Mouse (Mus musculus) thymus, adult 18-20 months (tissue): ENCODE data around the gene Synj2.

Experiments used
- DNase-seq, 2 experiments: peaks; one replicate each; pipeline ENCODE4 v3.0.0; 2022; ENCODE audit warnings: mixed read lengths in 2 of 2

Synj2 gene

DNA sequence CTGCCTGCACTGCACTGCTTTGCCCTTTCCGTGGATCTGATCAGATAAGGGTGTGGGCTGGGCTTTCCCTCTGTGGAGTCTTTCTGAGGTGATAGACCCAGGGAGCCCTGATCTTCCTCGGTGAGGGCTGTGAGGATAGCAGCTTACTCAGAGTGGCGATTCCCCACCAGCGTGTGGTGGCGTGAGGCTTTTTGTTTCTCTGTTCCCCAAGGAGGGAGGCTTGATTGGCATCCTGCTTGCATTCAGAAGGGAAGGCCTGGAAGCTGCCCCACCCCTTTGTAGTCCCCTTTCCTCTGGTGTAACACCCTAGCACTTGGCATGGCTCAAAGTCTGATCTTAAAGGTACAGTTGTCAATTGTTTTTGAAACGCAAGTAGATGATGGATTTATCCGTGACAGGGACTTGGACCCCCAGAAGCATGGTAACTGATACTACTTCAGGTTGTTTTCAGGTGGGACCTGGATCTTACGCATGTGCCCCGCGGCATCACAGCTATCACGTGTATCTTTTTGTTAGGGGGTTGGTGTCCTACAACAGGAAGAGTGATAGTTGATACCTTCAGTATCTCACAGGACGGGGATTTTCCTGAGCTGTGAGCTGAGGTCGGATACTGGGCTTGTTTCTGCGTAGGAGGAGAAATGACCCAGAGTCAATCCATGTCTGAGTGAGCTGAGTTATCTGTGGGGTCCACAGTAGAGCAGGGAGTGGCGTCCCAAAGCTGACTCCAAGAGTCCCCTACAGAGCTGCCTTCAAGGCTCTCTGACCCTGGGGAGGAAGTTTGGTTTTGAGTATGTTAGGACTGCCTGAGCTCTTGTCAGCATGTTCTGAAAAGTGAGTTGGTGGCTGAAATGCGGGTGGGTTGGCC lies 36.2 kb downstream of the Synj2 start:
- DNase-seq: no peak

DNA sequence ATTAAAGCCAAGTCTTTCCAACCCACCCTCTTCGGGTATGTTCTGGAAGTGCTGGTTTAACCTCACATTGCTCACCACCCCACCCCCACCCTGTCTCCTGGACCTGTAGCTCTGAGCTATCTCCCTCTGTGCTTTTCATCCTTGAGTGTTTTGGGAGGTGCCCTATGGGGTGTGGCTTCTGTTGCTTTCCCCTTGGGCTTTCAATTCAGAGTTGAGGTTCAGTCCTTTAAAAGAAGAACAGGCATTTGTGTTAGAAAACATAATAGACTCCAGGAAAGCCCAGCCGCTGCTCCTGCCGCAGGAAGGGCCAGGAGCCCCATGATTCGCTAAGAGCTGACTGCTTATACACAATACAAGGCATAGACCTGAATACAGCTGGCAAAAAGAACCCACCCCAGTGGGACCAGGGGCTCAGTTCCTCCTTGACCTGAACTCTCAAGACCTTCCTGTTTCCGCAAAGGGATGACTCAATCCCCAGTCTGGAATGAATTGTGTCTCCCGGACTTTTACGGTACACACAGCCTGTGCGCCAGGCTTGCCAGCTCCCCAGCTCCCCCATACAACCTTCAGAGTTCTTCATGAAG lies 36.9 kb downstream of the Synj2 start:
- no peak for DNase-seq

DNA sequence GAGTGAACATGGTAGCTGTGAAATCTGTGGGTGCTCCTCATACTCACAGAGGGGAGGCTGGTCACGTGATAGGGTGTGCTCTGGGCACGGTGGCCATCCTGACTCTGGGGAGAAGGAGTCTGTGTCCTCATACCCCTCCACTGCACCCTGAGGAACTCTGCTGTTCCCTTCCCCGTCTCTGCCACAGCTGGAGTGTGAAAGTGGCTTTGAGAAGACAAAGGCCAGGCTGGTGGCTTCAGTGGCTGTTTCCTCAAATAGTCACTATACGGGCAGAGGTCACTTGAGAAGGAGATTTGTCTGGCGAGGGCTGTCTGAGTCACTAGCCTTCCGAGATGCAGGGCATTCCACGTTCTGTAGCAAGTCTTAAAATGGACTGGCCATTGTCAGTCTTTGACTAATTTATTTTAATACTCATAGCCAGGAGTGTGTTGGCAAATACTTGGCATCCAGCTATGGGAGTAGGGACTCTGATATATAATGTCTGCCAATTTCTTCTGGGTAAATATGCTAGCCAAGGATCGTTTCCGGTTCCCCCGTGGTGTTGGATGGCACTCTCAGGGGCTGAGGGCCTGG lies 37.5 kb downstream of the Synj2 start:
- DNase-seq: no peak

DNA sequence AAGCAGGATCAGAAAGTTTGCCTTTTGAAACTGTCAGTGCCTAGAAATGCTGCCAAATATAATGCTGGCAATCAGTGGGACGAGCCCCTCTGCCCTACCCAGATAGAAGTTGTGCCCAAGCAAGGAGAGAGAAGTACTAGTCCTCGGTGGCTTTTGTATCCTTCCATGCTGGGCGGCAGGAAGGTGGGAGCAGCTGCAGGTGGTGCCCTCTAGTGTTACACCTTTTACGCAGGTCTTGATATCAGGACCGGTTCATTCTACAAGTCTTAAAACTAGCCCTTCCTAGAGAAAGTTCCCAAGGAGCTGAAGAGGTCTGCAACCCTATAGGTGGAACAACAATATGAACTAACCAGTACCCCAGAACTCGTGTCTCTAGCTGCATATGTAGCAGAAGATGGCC lies 39.8 kb downstream of the Synj2 start:
- DNase-seq: peak in 1 of 2 experiments; percentile 28

DNA sequence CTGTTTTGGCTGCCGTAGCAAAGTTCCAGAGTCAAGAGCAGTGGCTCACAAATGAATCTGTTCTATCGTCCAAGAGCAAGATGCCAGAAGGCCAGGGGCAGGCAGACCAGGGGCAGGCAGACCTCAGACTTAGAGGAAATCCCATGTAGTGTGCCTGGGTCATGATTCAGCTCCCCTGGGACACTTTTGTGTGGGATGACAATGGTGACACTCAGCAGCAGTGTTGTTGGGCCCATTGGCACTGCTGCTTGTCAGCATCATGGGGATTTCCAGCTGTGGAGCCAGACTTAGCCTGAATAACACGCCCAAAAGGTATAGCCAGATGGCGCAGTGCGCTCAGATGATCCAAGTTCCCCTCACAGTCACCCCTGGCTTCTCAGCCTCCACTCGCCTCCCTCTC lies 42.1 kb downstream of the Synj2 start:
- DNase-seq: no peak

DNA sequence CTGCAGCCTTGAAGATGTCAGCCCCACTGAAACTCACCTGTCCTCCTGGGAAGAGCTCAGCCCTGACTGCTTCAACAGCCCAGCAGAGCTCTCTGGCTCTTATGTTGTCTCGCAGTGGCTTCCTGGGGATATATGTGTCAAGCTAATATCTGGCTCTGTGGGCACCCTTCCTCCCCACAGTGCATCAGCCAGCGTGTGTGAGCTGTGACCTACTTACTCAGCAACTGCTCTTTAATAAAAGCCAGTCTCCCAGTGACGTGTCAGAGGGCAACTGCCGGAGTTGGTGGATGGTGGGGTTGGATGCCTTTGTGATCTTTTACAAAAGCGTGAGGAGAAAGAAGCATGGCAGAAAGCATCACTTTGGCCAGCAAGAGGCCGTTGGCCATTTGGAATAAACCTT lies 42.8 kb downstream of the Synj2 start:
- DNase-seq: no peak

DNA sequence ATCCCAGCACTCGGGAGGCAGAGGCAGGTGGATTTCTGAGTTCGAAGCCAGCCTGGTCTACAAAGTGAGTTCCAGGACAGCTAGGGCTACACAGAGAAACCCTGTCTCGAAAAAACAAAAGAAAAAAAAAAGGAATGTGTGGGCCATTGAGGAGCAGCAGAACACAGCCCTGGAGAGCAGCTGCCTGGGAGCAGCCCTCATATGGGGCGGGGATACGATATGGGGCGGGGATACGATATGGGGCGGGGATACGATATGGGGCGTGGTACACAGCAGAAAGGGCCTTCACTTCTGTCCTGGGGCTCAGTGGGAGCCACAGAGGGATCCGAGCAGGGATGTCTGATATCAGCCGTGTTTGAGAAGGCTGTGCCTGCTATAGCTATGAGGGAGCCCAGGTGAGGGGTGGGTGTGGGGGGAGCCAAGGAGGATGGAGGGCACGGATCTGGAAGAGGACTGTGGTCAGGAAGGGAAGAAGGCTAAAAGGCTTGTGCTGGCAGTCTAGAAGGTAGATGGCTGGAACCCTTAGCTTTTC lies 43.7 kb downstream of the Synj2 start:
- DNase-seq: no peak

DNA sequence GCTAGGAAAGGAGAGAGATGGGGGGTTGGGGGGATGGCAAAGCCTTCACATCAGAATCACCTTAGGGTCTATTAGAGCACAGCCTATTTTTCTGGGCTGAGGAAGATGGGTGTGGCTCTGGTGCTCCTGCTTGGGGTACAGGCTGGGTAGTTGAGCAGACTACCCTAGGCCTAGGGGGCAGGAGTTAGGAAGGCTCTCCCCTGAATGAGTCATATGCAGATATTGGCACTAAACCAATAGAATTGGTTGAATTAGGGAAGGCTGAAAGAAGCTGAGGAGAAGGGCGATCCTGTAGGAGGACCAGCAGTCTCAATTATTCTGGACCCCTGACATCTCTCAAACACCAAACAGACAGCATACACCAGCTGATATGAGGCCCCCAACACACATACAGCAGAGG lies 44.2 kb downstream of the Synj2 start:
- DNase-seq: no peak

DNA sequence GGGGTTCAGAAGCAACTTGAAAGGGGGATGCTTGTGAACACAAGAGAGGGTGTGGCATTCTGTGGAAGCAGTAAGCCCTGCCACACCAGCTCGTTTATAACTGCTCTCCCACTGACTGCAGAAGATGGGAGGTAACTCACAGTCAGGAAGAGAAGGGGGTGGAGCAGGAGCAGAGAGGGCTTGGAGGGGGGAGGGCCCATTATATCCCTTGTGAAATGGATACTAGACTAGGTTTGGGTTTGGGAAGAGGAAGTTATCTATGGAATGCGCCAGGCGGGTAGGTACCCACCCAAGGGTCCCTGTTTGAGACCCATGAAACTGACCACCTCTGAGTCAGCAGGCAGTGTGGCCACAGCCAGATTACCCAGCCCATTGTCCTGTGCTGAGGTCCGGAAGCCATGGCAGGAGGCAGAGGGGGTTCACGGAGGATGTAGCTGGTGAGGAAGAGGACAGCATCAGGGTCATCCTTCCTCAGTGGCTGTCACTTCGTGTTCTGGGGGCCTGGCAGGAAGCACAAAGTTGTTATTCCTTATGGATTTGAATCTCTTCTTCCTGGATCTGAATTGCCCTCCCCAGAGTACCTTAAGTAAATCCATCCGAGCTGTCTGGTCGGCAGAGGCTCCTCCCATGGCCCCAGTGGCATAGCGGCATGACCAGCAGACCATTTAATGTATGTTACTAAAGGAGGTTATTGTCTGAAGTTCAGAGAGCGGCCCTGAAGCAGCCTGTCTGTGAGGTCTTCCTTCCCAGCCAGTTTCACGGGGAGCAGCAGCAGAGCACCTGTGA lies 46.4 kb downstream of the Synj2 start:
- no peak for DNase-seq

DNA sequence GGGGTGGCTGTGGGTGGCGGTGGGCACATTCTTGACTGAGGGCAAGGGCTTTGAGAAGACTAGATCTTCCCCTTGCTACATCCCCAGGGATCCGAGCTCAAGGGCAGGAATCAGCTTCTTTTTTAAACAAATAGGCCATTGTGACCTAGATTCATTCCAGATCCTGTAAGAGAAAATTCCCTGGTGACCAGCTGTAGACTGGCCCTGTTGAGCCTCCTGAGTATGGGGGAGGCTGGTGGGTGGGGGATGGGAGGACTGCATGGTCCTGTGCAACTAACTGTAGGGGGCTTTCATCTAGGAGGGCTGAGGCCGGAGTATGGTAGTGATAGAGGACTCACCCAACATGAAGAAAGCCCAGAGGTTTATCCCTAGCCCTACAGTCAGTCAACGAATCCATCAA lies 47.0 kb downstream of the Synj2 start:
- no peak for DNase-seq

DNA sequence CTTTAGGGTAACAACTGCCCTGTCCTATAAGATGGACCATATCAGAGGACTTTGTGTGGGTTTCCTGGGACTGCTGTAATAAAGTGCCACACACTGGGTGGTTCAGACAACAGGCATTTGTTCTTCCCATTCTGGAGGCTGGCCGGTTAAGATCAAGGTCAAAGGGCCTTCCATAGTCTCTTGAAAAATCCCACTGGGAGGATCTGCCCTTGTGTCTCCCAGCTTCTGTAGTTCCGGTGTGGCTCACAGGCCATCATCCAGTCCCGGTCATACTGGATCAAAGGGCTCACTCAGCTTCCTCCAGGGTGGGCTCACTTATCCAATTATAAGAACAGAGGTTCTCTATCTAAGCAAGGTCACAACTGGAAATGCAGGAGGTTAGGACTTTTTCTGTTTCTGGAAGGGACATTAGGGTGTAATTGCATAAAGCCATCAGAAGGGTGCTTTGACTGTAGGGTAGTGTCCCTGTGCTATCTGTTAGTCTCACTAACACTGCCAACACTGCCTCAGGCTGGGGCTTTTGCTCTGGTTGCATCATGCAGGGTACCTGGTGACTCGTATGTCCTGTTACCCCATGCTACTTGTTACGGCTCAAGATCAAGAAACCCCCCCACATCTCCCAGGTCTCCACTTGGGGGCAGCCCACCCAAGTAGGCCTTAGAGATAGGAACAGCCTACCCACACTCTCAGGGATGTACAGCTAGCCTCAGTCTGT lies 51.9 kb downstream of the Synj2 start:
- DNase-seq: no peak

DNA sequence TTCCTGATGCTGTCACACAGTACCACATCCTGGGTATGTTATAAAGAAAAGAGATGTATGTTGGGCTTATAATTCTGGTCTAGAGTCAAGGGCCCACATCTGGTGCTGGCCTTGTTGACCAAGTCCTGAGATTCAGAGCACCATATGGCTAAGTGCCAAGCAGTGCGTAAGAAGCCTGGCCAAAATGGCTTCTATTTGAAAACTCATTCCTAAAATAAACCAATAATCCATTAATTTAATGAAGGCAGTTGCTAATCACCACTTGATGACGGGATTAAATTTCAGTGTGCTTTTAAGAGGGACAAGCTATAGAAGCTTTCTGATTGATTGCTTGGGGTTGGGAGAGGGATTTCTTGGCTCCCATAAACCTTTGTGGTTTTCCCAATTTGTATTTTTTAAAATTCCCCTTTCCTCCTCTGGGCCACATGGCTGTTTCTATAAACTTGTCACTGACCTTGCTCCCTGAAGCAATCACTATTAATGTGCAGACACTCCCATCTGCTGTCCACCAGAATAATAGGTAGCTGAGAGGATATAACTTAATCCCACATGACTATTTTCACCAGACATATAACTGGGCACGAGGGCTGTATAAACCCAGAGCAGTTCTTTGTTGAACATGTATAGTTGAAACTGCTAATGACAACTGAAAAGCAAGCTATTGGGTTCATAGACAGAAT lies 52.6 kb downstream of the Synj2 start:
- no peak for DNase-seq

DNA sequence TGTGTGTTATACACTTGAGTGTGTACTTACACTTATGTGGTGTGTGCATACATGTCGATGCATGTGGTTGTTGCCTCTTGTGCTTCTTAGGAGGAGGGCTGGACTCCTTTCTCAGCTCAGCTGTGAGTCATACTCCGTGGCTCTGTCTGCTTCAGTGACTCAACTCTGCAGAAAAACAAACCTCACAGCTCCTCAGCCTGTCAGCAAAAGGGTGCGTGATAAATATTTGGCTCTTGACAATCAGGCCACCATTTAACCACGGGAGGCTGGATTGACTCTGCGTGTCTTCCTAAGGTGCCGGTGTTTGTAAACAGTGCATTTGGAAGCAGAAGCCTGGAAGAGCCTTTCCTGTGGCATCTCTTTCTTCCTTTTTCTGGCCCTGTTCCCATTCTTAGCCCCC lies 53.5 kb downstream of the Synj2 start:
- no peak for DNase-seq

DNA sequence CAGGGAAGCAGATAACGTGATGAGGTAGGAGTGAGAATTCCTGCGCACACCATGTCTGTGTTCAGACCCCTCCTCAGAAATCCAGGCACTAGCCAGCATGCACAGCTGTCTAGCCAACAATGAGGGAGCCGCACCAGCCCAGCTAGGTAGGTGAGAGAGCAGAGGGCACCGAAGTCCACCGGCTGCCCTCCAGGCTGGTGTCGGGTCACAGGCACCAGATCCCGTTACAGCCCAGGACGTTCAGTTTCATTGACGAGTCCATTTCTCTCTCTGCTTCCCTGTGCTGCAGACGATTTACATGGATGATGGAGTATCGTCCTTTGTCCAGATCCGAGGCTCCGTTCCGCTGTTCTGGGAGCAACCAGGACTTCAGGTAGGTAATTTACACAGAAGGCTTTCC lies 55.5 kb downstream of the Synj2 start:
- DNase-seq: no peak

DNA sequence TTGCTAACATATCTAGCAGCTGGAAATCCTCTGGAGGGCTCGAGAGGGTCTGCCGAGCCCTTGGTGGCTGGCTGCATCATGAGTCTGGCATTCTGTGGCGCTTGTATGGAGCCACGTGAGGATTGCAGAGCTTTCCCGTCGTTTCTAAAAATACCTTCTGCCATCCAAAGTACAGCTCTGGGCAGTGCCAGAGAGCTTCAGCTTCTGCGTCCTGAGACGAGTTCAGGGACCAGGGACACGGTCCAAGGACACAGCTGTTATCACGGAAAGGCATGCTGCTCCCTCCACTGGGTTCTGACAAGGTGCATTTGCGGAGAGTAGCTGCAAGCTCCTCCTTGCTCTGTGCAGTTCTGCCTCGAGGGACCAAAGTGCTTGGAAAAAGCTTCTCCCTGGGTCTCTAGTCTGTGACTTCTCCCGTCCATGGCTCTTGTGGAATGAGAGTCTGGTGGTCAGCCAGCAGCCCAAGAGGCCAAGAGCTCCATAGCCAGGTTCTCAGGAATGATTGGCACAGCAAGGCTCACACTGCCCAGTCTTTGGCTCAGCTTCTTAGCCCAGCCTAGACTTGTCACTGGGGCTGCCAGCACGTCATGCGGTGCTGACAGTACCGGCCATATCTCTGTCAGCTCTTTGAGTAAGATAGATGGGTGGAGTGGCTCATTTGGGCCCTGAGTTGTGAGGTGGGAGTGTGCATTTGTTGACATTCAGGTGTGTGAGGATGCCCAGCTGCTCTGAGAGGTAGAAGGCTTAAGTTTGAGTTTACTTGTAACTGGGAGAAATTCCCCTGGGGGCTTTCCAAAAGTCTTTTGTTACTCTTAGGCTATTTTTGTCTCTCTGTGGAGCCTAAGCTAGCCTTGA lies 56.5 kb downstream of the Synj2 start:
- DNase-seq: no peak

DNA sequence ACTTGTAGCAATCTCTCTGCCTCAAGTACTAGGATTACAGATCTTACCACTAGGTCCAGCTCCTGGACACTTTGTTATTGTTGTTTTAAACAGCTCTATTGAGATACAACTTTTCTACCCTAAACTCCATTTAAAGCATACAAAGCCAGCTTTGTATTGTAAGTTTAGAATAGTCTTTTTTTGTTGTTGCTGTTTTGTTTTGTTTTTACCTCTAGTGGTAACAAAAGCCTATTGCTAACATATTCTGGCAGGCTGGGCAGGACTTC lies 57.1 kb downstream of the Synj2 start:
- no peak for DNase-seq

DNA sequence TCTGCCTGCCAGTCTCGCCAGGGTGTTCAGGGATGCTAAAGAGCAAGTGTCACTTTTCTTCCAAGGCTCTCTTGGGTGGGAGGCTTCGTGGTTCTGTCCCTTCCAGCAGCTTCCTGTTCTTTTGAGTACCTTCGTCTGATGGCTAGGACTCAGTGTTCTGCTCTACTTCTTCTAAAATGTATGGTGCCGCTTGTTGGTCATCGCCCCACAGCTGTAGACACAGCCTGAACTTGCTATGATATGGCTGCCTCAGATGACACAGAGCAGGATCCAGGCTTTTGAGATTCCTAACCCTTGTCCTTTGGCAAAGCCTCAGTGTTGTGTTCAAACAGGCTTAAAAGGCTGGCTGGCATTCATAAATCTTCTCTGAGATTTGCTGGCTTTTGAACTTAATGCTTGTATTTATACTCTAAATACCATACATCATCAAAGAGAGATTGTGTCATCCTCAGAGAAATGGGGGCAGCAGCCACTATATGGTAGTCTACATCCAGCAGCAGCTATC lies 58.0 kb downstream of the Synj2 start:
- DNase-seq: no peak

DNA sequence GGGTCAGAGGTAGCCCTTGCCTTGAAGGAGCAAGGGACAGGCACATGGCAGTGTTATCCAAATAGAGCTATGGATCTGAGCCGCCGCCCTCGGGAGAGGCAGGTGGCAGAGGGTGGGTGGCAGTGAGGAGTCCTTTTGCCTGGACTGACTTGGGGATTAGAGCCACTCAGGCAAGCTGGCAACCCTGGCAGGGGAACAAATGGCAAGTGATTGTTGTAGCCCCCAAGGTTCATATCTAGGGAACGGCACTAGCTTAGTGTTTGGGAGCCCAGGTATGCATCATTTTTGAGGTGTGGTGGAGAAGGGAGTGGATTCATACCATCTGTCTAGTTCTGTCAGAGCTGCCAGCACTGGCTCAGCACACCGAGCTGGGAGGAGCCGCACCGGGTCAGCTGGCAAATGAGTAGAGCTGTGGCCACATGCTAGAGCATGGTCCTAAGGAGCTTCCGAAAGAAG lies 59.8 kb downstream of the Synj2 start:
- DNase-seq: no peak

DNA sequence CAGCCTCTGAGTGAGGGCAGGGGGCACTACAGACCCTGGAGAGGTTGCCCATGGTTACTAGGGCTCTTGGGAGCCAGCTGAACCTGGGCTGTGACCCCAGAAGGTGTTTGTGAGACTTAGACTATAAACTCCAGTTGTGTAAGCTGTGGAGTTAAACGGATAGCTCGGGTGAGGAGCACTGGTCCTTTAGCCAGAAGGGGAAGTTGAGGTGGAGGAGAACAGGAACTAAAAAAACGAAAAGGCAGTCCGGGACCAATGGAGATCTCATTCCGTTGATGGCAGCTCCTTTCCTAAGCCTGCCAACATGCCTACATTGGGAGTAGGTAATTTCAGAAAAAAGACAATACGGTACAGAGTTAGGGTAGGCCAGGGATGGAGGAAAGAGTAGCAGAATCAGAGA lies 60.3 kb downstream of the Synj2 start:
- no peak for DNase-seq

DNA sequence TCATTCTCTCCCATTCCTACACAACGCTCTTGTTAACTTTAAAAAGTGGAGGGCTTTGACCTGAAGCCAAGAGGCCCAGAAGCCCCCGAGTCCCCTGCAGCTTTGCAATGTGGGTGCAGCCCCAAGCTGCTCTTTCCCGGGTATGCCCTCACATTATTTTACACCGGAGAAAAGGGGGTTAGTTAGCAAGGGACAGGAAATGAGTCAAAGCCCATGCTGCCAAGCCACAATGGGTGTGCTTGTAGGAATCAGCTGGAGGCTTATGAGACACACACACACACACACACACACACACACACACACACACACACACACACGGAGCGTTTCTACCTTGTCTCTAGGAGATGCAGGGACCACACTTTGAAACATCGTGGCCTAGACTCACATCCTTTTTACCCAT lies 60.8 kb downstream of the Synj2 start:
- DNase-seq: no peak

DNA sequence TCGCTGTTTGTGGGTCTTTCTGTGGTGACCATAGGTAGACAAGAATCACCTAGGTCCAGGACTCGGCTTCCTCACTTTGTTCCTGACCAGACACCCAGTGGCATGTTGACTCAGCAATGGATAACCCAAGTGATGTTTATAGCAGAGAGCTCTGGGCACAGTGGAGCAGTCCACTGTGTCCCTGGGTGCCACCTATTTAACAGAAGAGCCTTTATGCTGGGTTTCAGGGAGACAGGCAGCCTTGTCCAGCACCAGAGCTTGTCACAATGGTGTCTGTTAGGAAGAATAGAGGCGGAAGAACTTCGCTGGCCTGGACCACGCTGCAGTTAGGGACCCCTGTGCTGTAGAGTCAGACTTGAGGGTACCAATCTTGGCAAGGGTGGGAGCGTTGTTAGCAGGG lies 61.5 kb downstream of the Synj2 start:
- no peak for DNase-seq
